Mouse (Mus musculus) heart, postnatal 0 days (tissue): ENCODE measurements around the gene Ctrc.

ENCODE experiments used
- CTCF ChIP-seq: IDR thresholded peaks from 2 replicates; pipeline ENCODE4 v1.5.1; 2016; ENCODE audit warnings: antibody characterized with exemption, control low read depth, low read depth
- EP300 ChIP-seq: IDR thresholded peaks from 2 replicates; pipeline ENCODE4 v1.6.1; 2016; ENCODE audit warnings: antibody characterized with exemption, low read depth

- TF ChIP-seq EP300 (no peak), CTCF (no peak)
Measured at GRCm38 (mm10) chr4:141804105-141804504, 42.1 kb downstream of the Ctrc start.
